In genomic region chr8:9347163-9347562, GRCm38 (mm10) we compare ENCODE assay signal across 19 mouse cellular contexts.
"Had no signal": no experiment of that assay in that cellular context is flagged by ENCODE, and none has a peak within 500 bp of the region (broad histone marks: within the 10 kb centered on the region; RNA-seq: fewer than 3 reads in every experiment).

No protein-coding gene starts in this region.

- H3K9me3 ChIP-seq: intestine, embryonic 15.5 days; limb, embryonic 12.5 days; limb, embryonic 15.5 days; megakaryocyte, embryonic 14.5 days; midbrain, embryonic 10.5 days; midbrain, embryonic 13.5 days; neural tube, embryonic 13.5 days had no signal

- H3K4me2 ChIP-seq: intestine, embryonic 15.5 days; limb, embryonic 12.5 days; limb, embryonic 15.5 days; liver, embryonic 11.5 days; midbrain, embryonic 13.5 days; neural tube, embryonic 13.5 days had no signal

- H3K27me3 ChIP-seq: intestine, embryonic 15.5 days; limb, embryonic 12.5 days; limb, embryonic 15.5 days; megakaryocyte, embryonic 14.5 days; midbrain, embryonic 13.5 days; neural tube, embryonic 13.5 days had no signal

- DNase-seq: kidney, adult 11 months; kidney, postnatal 4 days; left cerebral cortex, postnatal 4 days; liver, postnatal 0 days; retina, postnatal 1 day; thymus, adult 18-20 months; thymus, postnatal 36 days had no signal

- H3K4me3 ChIP-seq: intestine, embryonic 15.5 days; limb, embryonic 12.5 days; limb, embryonic 15.5 days; megakaryocyte, embryonic 14.5 days; midbrain, embryonic 10.5 days; midbrain, embryonic 13.5 days; myocyte; neural tube, embryonic 13.5 days had no signal

- H3K27ac ChIP-seq: intestine, embryonic 15.5 days; kidney, postnatal 0 days; limb, embryonic 12.5 days; limb, embryonic 15.5 days; liver, embryonic 14.5 days; midbrain, embryonic 10.5 days; neural tube, embryonic 13.5 days had no signal

- H3K36me3 ChIP-seq: intestine, embryonic 15.5 days; limb, embryonic 12.5 days; limb, embryonic 15.5 days; midbrain, embryonic 10.5 days; midbrain, embryonic 13.5 days; neural tube, embryonic 13.5 days had no signal

- H3K4me1 ChIP-seq: intestine, embryonic 15.5 days; limb, embryonic 12.5 days; limb, embryonic 15.5 days; megakaryocyte, embryonic 14.5 days had no signal

- ATAC-seq: intestine, embryonic 15.5 days; liver, postnatal 0 days; midbrain, embryonic 16.5 days had no signal

- H3K9ac ChIP-seq: intestine, embryonic 15.5 days; limb, embryonic 12.5 days; limb, embryonic 15.5 days; liver, embryonic 14.5 days; liver, postnatal 0 days; midbrain, embryonic 13.5 days; neural tube, embryonic 13.5 days had no signal
